Mouse (Mus musculus) heart, postnatal 4 days (tissue): ENCODE data around the gene Pknox2. TPM values are rescaled to one million over a fixed set of nuclear protein-coding genes. Genes with fewer than 3 reads are reported as not detected.

Experiments used
- DNase-seq: peaks from one replicate; pipeline ENCODE4 v3.0.0; 2021
- total RNA-seq, 2 experiments: library from RNA; stranded (reverse); gene quantifications; 2 replicates each; pipeline ENCODE4 v1.2.3; 2021

Gene Pknox2
- total RNA-seq, 2 experiments from 2014 or later, result 7.0 TPM

- no peak for DNase-seq
Observed at GRCm38 (mm10) chr9:37140464-37141181, 6.6 kb downstream of the Pknox2 start.

GRCm38 (mm10) chr9:37139514-37139913 is 7.7 kb downstream of the Pknox2 start:
- peak; percentile 45 for DNase-seq

DNA sequence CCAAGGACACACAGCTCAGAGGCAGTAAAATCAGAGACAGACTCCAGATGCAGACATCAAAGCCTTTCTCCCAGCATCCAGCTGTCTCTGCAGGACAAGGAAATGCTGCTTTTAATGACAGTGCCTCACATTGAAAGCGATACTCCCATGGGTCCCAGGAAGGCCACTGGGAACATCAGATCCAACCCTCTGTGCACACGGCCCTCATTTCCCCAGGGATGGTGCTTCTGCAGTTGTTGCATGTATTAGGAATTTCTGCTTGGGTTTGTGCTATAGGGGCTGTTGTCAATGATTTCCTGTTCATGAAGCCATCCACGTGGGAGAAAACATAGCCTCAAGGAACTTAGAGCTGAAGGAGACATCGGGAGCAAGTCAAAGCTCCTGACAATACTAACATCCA is 8.3 kb downstream of the Pknox2 start:
- no peak for DNase-seq

GRCm38 (mm10) chr9:37136340-37136739 is 10.9 kb downstream of the Pknox2 start:
- no peak for DNase-seq

DNA sequence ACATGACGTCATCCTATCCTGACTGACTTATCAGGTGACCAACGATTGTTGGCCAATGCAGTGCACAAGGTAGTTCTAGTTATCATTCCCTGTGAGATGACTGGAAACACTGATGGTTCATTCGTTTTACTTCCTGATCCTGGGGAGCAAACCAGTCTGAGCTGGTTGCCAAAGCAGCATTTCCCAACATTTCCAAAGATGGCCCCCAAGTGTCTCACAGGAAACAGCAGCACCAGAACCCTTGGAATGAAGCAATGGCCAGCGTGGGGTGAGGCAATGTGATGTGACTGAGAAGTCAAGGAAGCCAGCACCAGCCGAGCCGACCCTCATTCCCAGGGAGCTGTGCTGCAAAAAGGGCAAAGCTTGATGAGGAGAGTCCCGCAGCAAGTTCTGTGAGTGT is 13.7 kb downstream of the Pknox2 start:
- DNase-seq, result no peak

DNA sequence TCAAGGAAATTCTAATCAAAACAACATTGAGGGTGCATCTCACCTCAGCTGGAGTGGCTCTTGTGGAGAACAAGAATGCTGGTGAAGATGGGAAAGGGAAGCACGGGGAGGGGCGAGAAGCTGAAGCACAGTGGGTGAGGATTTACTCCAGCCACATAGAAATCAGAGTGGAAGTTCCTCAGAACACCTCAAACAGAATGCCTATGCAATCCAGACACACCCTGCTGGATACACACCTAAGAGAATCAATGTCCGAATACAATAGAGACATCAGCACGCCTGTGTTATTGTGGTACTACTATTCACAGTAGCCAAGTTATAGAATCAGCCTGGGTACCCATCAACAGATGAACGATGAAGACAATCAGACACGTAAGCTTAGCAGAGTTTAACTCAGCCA is 18.2 kb downstream of the Pknox2 start:
- DNase-seq, result no peak

DNA sequence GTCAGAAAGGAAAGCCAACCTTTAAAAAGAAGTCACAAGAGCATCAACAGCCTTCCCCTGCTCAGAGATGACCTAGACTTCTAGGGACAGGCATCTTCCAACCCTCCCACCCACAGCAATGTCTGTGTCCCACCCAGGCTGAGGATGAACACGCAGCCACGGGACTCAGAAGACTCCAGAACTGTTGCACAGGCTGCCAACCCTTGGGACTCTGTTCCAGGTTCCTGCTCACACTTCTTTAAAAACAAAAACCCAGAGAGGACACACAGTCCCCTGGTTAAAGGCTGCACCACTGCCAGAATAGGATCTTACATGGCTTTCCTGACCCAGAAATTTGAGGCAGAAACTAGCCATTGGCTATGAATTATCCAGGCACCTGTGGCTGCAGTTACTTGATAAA is 21.0 kb downstream of the Pknox2 start:
- no peak for DNase-seq

DNA sequence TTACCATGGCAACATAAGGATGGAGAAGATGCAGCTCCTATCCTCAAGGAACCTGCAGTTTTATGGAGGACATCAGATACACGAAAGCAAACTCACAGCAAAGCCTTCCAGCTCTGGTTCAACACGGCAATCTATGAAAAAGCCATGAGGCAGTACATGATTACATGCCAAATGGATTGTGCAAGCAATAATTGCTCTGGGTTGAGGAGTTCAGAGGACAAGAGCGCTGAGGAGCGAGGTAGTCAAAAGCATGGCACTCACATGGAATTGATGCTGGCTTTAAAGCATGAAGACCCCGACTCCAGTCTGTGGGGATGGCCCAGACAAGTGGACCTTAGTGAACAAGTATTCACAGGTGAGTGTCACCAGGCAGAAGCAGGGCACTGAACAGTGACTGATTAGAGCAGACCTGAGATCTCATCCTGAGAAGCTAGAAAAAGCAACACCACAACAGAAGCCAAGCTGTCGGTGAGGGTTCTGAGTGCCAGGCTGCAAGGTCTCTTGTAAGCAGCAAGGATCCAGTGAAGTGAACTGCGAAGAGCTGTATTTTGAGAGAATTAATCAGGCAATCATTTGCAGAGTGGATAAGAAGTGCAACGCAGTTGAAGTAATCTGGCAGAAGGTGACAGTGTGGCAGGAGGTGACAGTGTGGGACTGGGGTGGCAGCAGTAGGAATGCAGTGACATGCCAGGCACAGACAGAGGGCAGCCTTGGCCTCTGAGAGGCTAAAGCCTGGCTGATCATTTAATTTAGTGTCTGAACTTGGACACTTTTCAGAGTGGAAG is 22.3 kb downstream of the Pknox2 start:
- no peak for DNase-seq

- no peak for DNase-seq
Observed at GRCm38 (mm10) chr9:37123384-37123783, 23.8 kb downstream of the Pknox2 start.

DNA sequence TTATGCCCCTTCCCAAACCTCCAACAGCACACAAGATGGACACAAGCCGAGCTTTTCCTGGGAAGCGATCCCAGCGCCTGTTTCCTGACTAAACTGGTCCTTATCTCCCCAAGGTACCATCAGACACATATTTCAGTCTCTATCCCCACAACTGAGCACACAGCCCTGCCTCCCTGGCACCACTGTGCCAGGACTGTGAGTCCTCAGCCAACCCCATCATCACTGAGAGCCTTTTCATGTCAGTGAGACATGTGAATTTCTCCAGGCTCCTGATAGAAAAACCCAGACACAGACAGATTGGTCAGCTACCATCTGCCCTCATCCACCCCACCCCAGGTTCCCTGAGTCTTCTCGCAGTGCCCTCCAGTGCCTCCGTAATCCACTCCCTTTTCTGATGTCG is 24.2 kb downstream of the Pknox2 start:
- no peak for DNase-seq

GRCm38 (mm10) chr9:37122381-37122780 is 24.8 kb downstream of the Pknox2 start:
- no peak for DNase-seq

DNA sequence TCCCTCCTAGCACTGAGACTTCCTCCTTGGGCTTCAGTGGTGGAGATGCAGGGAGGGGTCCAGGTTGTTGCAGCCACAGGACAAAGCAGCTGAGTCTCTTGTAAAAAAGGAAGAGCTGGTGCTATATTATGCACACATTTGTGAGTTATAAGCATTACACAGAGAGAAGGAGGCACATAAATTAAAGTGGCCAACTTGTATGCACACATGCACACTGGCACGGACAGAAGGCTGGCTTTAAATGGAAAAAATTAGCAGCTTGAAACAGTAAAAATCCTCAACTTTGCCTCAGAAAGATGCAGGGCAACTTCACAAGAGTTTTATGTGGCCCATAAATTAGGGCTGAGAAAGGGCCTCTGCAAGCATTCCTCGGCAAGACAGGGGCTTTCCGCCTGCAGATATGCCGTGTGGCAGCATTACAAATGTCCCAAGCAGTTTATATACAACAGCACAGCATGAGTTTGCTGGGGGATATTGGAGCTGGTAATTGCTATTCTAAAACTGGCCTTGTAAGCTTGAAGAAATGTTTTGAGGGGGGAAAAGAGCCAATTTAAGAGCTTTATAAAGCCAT is 25.4 kb downstream of the Pknox2 start:
- DNase-seq, result no peak

- DNase-seq, result peak; percentile 47
Observed at GRCm38 (mm10) chr9:37120801-37121200, 26.4 kb downstream of the Pknox2 start.

GRCm38 (mm10) chr9:37117529-37117928 is 29.7 kb downstream of the Pknox2 start:
- DNase-seq, result no peak

- no peak for DNase-seq
Observed at GRCm38 (mm10) chr9:37116632-37117413, 30.4 kb downstream of the Pknox2 start.

DNA sequence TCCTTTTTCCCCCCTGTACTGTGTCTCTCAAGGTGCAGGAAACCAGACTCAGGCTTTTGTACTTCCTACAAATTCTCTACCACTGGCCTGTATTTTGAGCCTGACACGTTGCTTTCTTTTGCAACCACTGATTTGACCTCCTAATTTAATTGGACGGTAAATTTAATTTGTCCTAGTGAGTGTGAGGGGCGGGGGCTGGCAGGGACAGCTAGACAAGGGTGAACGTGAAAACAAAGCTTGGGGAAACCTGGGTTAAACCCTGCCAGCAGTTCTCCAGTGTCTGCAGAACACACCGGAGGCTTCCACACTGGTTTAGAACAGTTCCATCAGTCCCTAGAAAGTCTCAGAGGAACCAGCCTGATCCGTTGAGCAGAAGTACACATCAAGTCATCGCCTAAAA is 31.4 kb downstream of the Pknox2 start:
- no peak for DNase-seq

GRCm38 (mm10) chr9:37114286-37115267 is 32.6 kb downstream of the Pknox2 start:
- DNase-seq, result no peak

DNA sequence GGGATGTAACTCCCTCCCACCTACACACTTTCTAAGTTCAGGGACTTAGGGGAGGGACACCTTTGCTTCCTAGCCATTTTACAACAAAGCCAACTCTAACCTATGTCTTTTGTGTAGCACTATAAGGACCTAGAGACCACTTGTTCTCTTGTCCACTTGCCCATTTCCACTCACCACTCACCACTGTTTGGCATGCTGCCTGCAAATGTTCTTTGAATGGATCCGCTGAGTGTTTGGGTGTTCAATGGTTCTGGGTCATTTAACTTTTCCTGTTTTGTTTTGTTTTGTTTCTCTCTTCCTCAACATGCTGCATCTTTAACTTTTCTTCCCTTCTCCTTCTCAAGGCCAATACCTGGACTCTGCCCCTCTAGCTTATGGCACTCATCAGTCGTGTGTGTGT is 39.7 kb downstream of the Pknox2 start:
- peak; percentile 47 for DNase-seq

- DNase-seq, result no peak
Observed at GRCm38 (mm10) chr9:37106808-37107207, 40.4 kb downstream of the Pknox2 start.

DNA sequence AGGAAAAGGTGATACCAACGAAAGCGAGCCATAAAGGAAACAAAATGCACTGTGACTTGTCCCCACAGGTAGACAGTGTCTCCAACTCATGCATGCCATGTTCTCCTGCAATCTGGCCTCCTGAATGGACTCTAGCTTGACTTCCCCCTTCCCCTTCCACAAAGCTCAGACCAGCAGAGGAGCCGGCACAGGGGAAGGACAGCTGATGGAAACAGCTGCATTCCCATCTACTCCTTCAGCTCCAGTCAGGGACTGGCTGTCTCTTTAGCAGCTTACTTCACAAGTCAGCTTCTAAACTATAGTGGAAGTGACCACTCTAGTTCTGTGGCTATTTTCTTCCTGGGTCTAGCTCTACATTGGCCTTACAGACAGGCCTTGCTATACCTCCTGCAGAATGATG is 43.0 kb downstream of the Pknox2 start:
- DNase-seq, result no peak

DNA sequence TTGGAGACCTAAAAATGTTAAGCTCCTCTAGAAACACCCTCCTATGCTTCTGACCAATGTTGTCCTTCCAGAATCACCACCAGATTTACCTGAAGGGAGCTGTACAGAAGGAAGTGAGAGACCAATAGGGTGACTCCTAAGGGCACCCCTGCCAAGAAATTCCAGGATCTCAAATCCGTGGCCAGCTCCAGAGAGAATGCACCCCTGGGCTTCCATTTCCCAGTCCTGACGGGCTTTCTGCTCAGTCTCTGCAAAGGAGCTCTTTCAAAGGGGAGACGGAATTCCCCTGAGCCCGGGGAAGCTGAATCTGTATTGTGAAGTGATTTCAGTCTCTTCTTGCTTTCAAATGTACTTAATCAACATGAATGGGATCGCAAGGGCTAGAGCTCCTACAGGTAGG is 43.4 kb downstream of the Pknox2 start:
- no peak for DNase-seq
